Mouse (Mus musculus): ENCODE measurements around the gene Atp5l.

GRCm38 (mm10) chr9:44921123-44921468 lies 554 bp upstream of the Atp5l start:
- TF ChIP-seq CTCF (IDR thresholded peaks at IDR 0.05; ENCODE audit: insufficient read depth, low read length), result no peak
- TF ChIP-seq POLR2A (IDR thresholded peaks at IDR 0.05; ENCODE audit: borderline replicate concordance, extremely low read depth, low read depth, low read length), result no peak

Data from lung, adult 2 months (tissue).